Mouse (Mus musculus): ENCODE measurements at regions not wholly inside any gene's neighbourhood (a gene's known extent, or its start where the extent isn't known, plus 50 kb on each side); places are given as distances from the start of the nearest gene placed in this dataset.
"Not testable (repeated sequence)": the region's sequence is repeated elsewhere in the genome, so short reads cannot be mapped to it uniquely, and the experiment has no call there.

GRCm38 (mm10) chr14:46596696-46597359 is 163.5 kb upstream of the Cdkn3 start:
- no peak for DNase-seq (ENCODE audit: low read depth, low spot score)

- no peak for DNase-seq (ENCODE audit: low read depth, low spot score)
These were observed 166.2 kb upstream of the Cdkn3 start for GRCm38 (mm10) chr14:46594151-46594550.

- no peak for DNase-seq (ENCODE audit: low read depth, low spot score)
These were observed 168.5 kb upstream of the Cdkn3 start for GRCm38 (mm10) chr14:46591753-46592359.

GRCm38 (mm10) chr14:46591211-46591610 is 169.1 kb upstream of the Cdkn3 start:
- DNase-seq (ENCODE audit: low read depth, low spot score): no peak

- DNase-seq (ENCODE audit: low read depth, low spot score): no peak
These were observed 174.2 kb upstream of the Cdkn3 start for GRCm38 (mm10) chr14:46586093-46586492.

GRCm38 (mm10) chr14:46578051-46579000 is 182.0 kb upstream of the Cdkn3 start:
- DNase-seq (ENCODE audit: low read depth, low spot score): peak; percentile 6

GRCm38 (mm10) chr14:46575889-46576288 is 184.5 kb upstream of the Cdkn3 start:
- DNase-seq (ENCODE audit: low read depth, low spot score): no peak

- no peak for DNase-seq (ENCODE audit: low read depth, low spot score)
These were observed 184.9 kb upstream of the Cdkn3 start for GRCm38 (mm10) chr14:46575414-46575813.

- no peak for DNase-seq (ENCODE audit: low read depth, low spot score)
These were observed 182.9 kb upstream of the Bmp4 start for GRCm38 (mm10) chr14:46573401-46573800.

GRCm38 (mm10) chr14:46572972-46573371 is 182.5 kb upstream of the Bmp4 start:
- not testable (repeated sequence) for DNase-seq (ENCODE audit: low read depth, low spot score)

GRCm38 (mm10) chr14:46571841-46572240 is 181.4 kb upstream of the Bmp4 start:
- DNase-seq (ENCODE audit: low read depth, low spot score): no peak

GRCm38 (mm10) chr14:46569273-46569672 is 178.8 kb upstream of the Bmp4 start:
- DNase-seq (ENCODE audit: low read depth, low spot score): no peak

GRCm38 (mm10) chr14:46567411-46567780 is 176.9 kb upstream of the Bmp4 start:
- DNase-seq (ENCODE audit: low read depth, low spot score): no peak

- DNase-seq (ENCODE audit: low read depth, low spot score): no peak
These were observed 176.4 kb upstream of the Bmp4 start for GRCm38 (mm10) chr14:46566681-46567410.

GRCm38 (mm10) chr14:46564998-46565397 is 174.5 kb upstream of the Bmp4 start:
- DNase-seq (ENCODE audit: low read depth, low spot score): peak; percentile 70

- no peak for DNase-seq (ENCODE audit: low read depth, low spot score)
These were observed 171.5 kb upstream of the Bmp4 start for GRCm38 (mm10) chr14:46562016-46562415.

- DNase-seq (ENCODE audit: low read depth, low spot score): no peak
These were observed 162.8 kb upstream of the Bmp4 start for GRCm38 (mm10) chr14:46553239-46553638.

GRCm38 (mm10) chr14:46546146-46546545 is 155.7 kb upstream of the Bmp4 start:
- DNase-seq (ENCODE audit: low read depth, low spot score): no peak

GRCm38 (mm10) chr14:46539466-46540187 is 149.2 kb upstream of the Bmp4 start:
- DNase-seq (ENCODE audit: low read depth, low spot score): no peak

GRCm38 (mm10) chr14:46536002-46536762 is 145.7 kb upstream of the Bmp4 start:
- no peak for DNase-seq (ENCODE audit: low read depth, low spot score)
